In the genomic region with DNA sequence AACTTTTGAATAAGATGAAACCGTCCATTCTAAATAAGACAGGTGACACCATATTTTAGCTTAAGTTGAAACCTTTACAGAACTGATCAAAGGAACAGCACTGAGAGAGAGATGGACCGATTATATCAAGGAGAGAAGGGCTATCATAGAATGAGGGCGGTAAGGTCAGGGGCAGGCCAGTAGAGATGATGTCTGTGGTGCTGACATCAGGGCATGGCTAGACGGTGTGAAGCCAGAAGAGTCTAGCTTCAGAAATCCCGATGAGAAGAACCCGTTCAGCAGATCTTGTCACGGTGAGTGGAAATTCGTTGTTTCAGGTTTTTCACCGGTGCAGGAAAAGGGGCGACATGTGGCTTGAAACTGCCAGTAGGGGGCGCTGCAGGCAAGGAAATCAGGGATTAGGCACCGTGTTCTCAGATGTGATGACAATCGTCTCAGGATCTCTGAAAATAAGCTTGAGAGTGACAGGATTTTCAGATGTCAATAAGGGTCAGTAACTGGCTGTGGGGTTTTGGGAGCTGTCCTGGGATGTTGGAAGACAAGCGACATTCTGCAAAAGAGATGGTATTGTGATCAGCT, we compare ENCODE assay signal across 9 mouse cellular contexts. TPM values are rescaled to one million over a fixed set of nuclear protein-coding genes. Genes with fewer than 3 reads are reported as not detected.
DNase-seq lines count a peak whose midpoint lies in the region; ATAC-seq and TF ChIP-seq lines count a peak whose summit lies in the region.
"Had no signal": no experiment of that assay in that cellular context is flagged by ENCODE, and none has a peak within 500 bp of the region (broad histone marks: within the 10 kb centered on the region; RNA-seq: fewer than 3 reads in every experiment).

No protein-coding gene starts in this region.

- no peaks in the 10 kb centered on the region for H3K9me3 ChIP-seq in forebrain, embryonic 10.5 days
- H3K9me3 ChIP-seq in hindbrain, postnatal 0 days (ENCODE audit: low read length): no peaks in the 10 kb centered on the region
- H3K9me3 ChIP-seq in midbrain, embryonic 15.5 days: no peaks in the 10 kb centered on the region

- 29% methylated on average over 14 of the region's 14 CpGs for WGBS in forebrain, embryonic 10.5 days
- 24% methylated on average over 14 of the region's 14 CpGs for WGBS in hindbrain, postnatal 0 days
- WGBS in midbrain, embryonic 15.5 days: 22% methylated on average over 14 of the region's 14 CpGs

- H3K4me2 ChIP-seq in hindbrain, postnatal 0 days (ENCODE audit: low read depth, low read length): no peak overlapping the region
- H3K4me2 ChIP-seq in midbrain, embryonic 15.5 days: peak overlapping the region; percentile 12; the same call in 1 of the 2 replicates

- H3K9ac ChIP-seq in hindbrain, postnatal 0 days (replicated peaks; ENCODE audit: low read length): no peak overlapping the region
- no peak overlapping the region for H3K9ac ChIP-seq in midbrain, embryonic 15.5 days

- no peaks in the 10 kb centered on the region for H3K4me1 ChIP-seq in forebrain, embryonic 10.5 days
- H3K4me1 ChIP-seq in hindbrain, postnatal 0 days (ENCODE audit: insufficient read depth, low read length): no peaks in the 10 kb centered on the region
- H3K4me1 ChIP-seq in midbrain, embryonic 15.5 days: no peaks in the 10 kb centered on the region

- H3K4me3 ChIP-seq in forebrain, embryonic 10.5 days: no peak overlapping the region
- no peak overlapping the region for H3K4me3 ChIP-seq in hindbrain, postnatal 0 days (ENCODE audit: low read length)
- H3K4me3 ChIP-seq in midbrain, embryonic 15.5 days: no peak overlapping the region

- no peak overlapping the region for H3K27ac ChIP-seq in forebrain, embryonic 10.5 days
- H3K27ac ChIP-seq in hindbrain, postnatal 0 days: no peak overlapping the region
- no peak overlapping the region for H3K27ac ChIP-seq in midbrain, embryonic 15.5 days

- H3K36me3 ChIP-seq in forebrain, embryonic 10.5 days (replicated peaks): no peaks in the 10 kb centered on the region
- H3K36me3 ChIP-seq in hindbrain, postnatal 0 days (ENCODE audit: insufficient read depth, low read length): no peaks in the 10 kb centered on the region
- H3K36me3 ChIP-seq in midbrain, embryonic 15.5 days (replicated peaks): no peaks in the 10 kb centered on the region

- intact Hi-C loops in left cerebral cortex, postnatal 14 days (cut with DNase I): no loop called here

- H3K27me3 ChIP-seq in forebrain, embryonic 10.5 days (ENCODE audit: poor library complexity, severe bottlenecking): no peaks in the 10 kb centered on the region
- no peaks in the 10 kb centered on the region for H3K27me3 ChIP-seq in hindbrain, postnatal 0 days (ENCODE audit: insufficient read depth, low read length)
- H3K27me3 ChIP-seq in midbrain, embryonic 15.5 days (replicated peaks): no peaks in the 10 kb centered on the region

- no peak for TF ChIP-seq POLR2A in brain, embryonic 14.5 days (IDR thresholded peaks at IDR 0.05; ENCODE audit: borderline replicate concordance, extremely low read depth, insufficient read depth, insufficient read length, poor library complexity, severe bottlenecking)

- ATAC-seq in hindbrain, postnatal 0 days: peak; percentile 80
- peak; percentile 86 for ATAC-seq in midbrain, embryonic 15.5 days (replicated peaks)

- DNase-seq in gastrocnemius, adult 18-20 months (ENCODE audit: low spot score): peak; percentile 5
- DNase-seq in gastrocnemius, adult 8-10 months (ENCODE audit: low spot score in 2 of 2): no peak
- DNase-seq in brain, embryonic 14.5 days (ENCODE audit: low read depth): peak; percentile 89
- peak; percentile 77 for DNase-seq in forebrain, embryonic 10.5 days (ENCODE audit: extremely low spot score, low spot score)
- peak; percentile 88 for DNase-seq in hindbrain, postnatal 0 days (ENCODE audit: low spot score)
- DNase-seq in left cerebral cortex, postnatal 14 days (ENCODE audit: low spot score in 2 of 2): peak; percentile 62 to 80
- DNase-seq in testis, postnatal 10 days (ENCODE audit: low spot score): peak; percentile 86

- TF ChIP-seq CTCF in brain, embryonic 14.5 days (IDR thresholded peaks at IDR 0.05; ENCODE audit: borderline replicate concordance, extremely low read depth, insufficient read depth, insufficient read length): peak; percentile 91
- TF ChIP-seq CTCF in hindbrain, postnatal 0 days (IDR thresholded peaks at IDR 0.05; ENCODE audit: low read depth): peak; percentile 96

RNA-seq across cellular contexts. Expression of a gene that starts 48.4 kb away (rescaled TPM):
- not detected for total RNA-seq in gastrocnemius, adult 18-20 months (2021)
- not detected for total RNA-seq in gastrocnemius, adult 8-10 months (2022)
- not detected in 2 replicates for polyA plus RNA-seq in brain, embryonic 14.5 days (2012; rRNA removed)
- not detected in 2 replicates for polyA plus RNA-seq in forebrain, embryonic 10.5 days (2016; fragmentation: Nextera tagmentation; extraction: Ambion mirVana)
- total RNA-seq in hindbrain, postnatal 0 days (2014; rRNA removed): not detected in 2 replicates
- not detected in 2 replicates for polyA plus RNA-seq in hindbrain, postnatal 0 days (2015; fragmentation: Nextera tagmentation; extraction: Ambion mirVana)
- not detected for total RNA-seq in left cerebral cortex, postnatal 14 days (2021)
- not detected in 2 replicates for polyA plus RNA-seq in midbrain, embryonic 15.5 days (2015; fragmentation: Nextera tagmentation; extraction: Ambion mirVana)
- total RNA-seq: hematopoietic stem cell, adult 5-6 weeks had no signal

Comparison
In these comparisons a context has a peak if more than half of its experiments do, and no peak if none do; other contexts are left out.
1. DNase-seq: peak in gastrocnemius, adult 18-20 months (single experiment), brain, embryonic 14.5 days (single experiment), forebrain, embryonic 10.5 days (single experiment), hindbrain, postnatal 0 days (single experiment), left cerebral cortex, postnatal 14 days (2 of 2) and testis, postnatal 10 days (single experiment); none in gastrocnemius, adult 8-10 months (0 of 2).